Mouse (Mus musculus) hindlimb bud, embryonic 11.5 days (tissue): ENCODE measurements at regions not wholly inside any gene's neighbourhood (a gene's known extent, or its start where the extent isn't known, plus 50 kb on each side); places are given as distances from the start of the nearest gene placed in this dataset.

Experiments used
- DNase-seq: peaks from one replicate; pipeline ENCODE4 v3.0.0-alpha.2; 2012; ENCODE audit warnings: low read depth, low spot score; ENCODE audit errors: extremely low spot score

DNA sequence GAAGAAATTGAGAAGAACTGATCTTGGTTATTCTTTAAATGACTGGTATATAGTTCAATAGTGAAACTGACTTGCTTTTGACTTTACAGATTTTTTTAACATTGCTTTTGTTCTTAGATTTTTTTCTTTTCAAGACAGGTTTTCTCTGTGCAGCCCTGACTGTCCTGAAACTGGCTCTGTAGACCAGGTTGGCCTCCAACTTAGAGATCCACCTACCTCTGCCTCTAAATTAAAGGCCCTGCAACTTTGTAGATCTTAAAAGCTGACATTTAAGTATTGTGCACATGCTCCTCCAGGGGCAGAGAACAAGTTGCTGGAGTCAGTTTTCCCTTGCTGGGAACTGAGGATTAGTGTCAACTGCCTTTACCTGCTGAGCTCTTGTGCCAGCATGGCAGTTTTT, 132.6 kb upstream of the Impad1 start:
- no peak for DNase-seq

DNA sequence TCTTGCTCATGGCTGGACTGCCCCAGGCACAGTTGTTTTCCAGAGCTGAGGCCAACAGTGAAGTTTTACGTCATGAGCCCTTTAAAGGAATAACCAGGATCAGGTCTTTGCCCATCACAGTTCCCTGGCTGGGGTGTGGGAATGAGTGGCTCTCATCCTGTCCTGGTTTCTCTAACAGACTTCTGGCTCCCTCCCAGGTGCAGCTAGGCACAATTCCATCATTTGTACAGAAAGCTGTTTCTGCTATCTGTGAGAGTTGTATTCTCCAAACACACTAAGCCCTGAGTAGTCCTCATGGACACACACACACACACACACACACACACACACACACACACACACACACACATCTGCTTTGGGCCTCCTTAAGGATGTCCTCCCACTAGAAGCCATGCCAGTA, 127.1 kb upstream of the Impad1 start:
- no peak for DNase-seq

DNA sequence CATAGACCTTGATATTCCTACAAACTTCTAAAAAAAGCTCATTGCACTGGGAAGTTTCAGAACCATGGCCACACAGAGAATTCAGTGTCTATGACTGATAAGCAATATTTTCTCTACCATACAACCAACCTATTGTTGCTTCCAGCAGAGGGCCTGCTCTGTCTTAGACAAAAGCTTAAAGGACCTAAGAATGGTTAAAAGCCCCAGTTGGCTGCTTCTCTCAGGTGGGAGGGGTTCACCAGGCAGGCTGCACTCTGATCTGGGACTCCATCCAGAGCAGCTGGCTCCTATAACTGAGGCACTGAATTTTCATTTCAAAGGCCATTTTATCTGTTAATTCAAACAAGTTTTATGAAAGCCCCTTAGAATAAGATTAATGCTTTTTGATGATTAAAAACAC, 82.1 kb upstream of the Impad1 start:
- no peak for DNase-seq

DNA sequence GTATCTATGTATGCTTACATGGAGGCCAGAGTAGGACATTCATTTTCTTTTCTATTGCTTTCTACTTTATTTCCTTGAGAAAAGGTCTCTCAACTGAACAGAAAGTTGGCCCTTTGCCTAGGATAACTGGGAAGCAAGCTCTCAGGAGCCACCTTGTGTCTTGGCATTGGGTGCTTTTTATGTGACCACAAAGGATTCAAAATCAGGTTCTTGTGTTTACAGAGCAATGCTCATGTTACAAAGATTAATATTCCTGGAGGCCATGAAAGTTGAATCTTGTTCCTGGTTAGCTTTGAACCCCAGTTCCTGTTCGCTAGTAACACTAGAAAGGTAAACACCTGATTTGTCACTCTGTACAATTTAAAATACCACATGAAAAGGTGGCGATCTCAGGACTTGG, 65.2 kb upstream of the Impad1 start:
- no peak for DNase-seq
